Mouse (Mus musculus) myocyte (in vitro differentiated cells): ENCODE data around the gene Pbrm1. TPM values are rescaled to one million over a fixed set of nuclear protein-coding genes. Genes with fewer than 3 reads are reported as not detected.

Source experiments
- H3K27me3 ChIP-seq: one replicate; pipeline ENCODE4 v1.6.1; 2011; ENCODE audit not compliant: control insufficient read depth, insufficient read depth, insufficient read length
- H3K36me3 ChIP-seq: one replicate; pipeline ENCODE4 v1.6.1; 2011; ENCODE audit not compliant: control insufficient read depth, insufficient read depth
- H3K4me2 ChIP-seq: one replicate; pipeline ENCODE4 v1.6.1; 2011; ENCODE audit warnings: low read depth, control low read depth
- H3K4me3 ChIP-seq: one replicate; pipeline ENCODE4 v1.5.1; 2011; ENCODE audit warnings: mild to moderate bottlenecking, control low read depth, moderate library complexity
- H3K79me2 ChIP-seq: one replicate; pipeline ENCODE4 v1.6.1; 2011; ENCODE audit not compliant: control insufficient read depth, insufficient read depth
- H3ac ChIP-seq: one replicate; pipeline ENCODE4 v1.6.1; 2011; ENCODE audit not compliant: control insufficient read depth, insufficient read length
- CEBPB ChIP-seq: IDR thresholded peaks from 2 replicates; pipeline ENCODE4 v1.6.1; 2011; ENCODE audit warnings: mild to moderate bottlenecking, moderate library complexity; ENCODE audit not compliant: poor library complexity, insufficient read depth, severe bottlenecking
- E2F4 ChIP-seq: IDR thresholded peaks from one replicate; pipeline ENCODE4 v1.6.1; 2011; ENCODE audit warnings: mild to moderate bottlenecking, control low read depth, moderate library complexity; ENCODE audit not compliant: insufficient read depth
- MAX ChIP-seq: IDR thresholded peaks from one replicate; pipeline ENCODE4 v1.6.1; 2011; ENCODE audit warnings: low read depth, mild to moderate bottlenecking, control low read depth
- MYOD1 ChIP-seq, 3 experiments: IDR thresholded peaks; one replicate each; pipeline ENCODE4 v1.6.1; 2011; ENCODE audit warnings: control low read depth in 2 of 3, low read depth in 2 of 3, mild to moderate bottlenecking in 2 of 3, moderate library complexity in 1 of 3; ENCODE audit not compliant: insufficient read length in 2 of 3, control insufficient read depth in 1 of 3
- MYOG ChIP-seq, 3 experiments: IDR thresholded peaks; one replicate each; pipeline ENCODE4 v1.6.1; 2011; ENCODE audit warnings: control low read depth in 2 of 3, low read depth in 2 of 3, mild to moderate bottlenecking in 2 of 3; ENCODE audit not compliant: insufficient read length in 2 of 3, control insufficient read depth in 1 of 3, insufficient read depth in 1 of 3
- POLR2A ChIP-seq: IDR thresholded peaks from one replicate; pipeline ENCODE4 v1.6.1; 2011; ENCODE audit warnings: low read depth, mild to moderate bottlenecking, control low read depth, moderate library complexity; ENCODE audit not compliant: insufficient read length
- POLR2AphosphoS2 ChIP-seq: IDR thresholded peaks from one replicate; pipeline ENCODE4 v1.6.1; 2011; ENCODE audit warnings: low read depth, control low read depth; ENCODE audit not compliant: insufficient read length
- REST ChIP-seq: IDR thresholded peaks from one replicate; pipeline ENCODE4 v1.6.1; 2011; ENCODE audit warnings: mild to moderate bottlenecking, control low read depth, moderate library complexity; ENCODE audit not compliant: insufficient read depth, insufficient read length
- SRF ChIP-seq: IDR thresholded peaks from one replicate; pipeline ENCODE4 v1.6.1; 2011; ENCODE audit warnings: low read depth; ENCODE audit not compliant: control insufficient read depth, insufficient read length
- TCF12 ChIP-seq: IDR thresholded peaks from one replicate; pipeline ENCODE4 v1.6.1; 2011; ENCODE audit warnings: mild to moderate bottlenecking, control low read depth; ENCODE audit not compliant: poor library complexity, insufficient read depth, severe bottlenecking
- TCF3 ChIP-seq: IDR thresholded peaks from one replicate; pipeline ENCODE4 v1.6.1; 2011; ENCODE audit warnings: low read depth, control low read depth; ENCODE audit not compliant: insufficient read length
- USF1 ChIP-seq: IDR thresholded peaks from one replicate; pipeline ENCODE4 v1.6.1; 2011; ENCODE audit warnings: low read depth, mild to moderate bottlenecking, control low read depth, moderate library complexity
- polyA plus RNA-seq: library from polyadenylated mRNA; unstranded; fragments of >200 nt; fragmentation: generic; extraction: Trizol; gene quantifications from one replicate; pipeline ENCODE4 v1.2.1, GENCODE M21; 2012; ENCODE audit warnings: missing spikeins

Pbrm1 gene
- polyA plus RNA-seq, 1 experiment: 14.1 TPM

DNA sequence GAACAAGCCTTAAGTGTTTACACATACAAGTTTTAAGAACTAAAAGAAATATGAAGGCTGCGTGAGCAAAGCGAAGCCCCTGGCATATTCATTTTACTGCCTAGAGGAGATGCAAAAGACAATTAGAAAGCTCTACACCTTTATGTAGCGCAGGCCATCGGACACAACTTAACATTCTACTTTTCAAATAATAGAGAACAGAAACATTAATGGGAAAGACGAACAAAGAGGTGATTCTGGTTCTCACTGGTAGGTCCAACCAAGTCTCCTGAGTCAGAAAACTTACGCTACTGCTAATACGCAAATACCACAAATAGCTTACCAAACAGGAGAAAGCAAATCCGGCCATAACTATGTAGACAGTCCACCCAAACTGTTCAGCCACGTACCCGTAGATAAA, 18.6 kb upstream of the Pbrm1 start:
- Histone ChIP-seq H3K4me2 (peak overlapping the region; percentile 88), H3ac (peak overlapping the region; percentile 72), H3K27me3 (no peaks in the 10 kb centered on the region), H3K4me3 (peak overlapping the region; percentile 85), H3K36me3 (peaks cover 8% of the 10 kb centered on the region), H3K79me2 (peaks cover 19% of the 10 kb centered on the region)
- TF ChIP-seq E2F4: no peak
- no peak for TF ChIP-seq SRF
- TF ChIP-seq REST: no peak
- TF ChIP-seq TCF12: no peak
- no peak for TF ChIP-seq MYOD1 (IDR thresholded peaks at IDR 0.05; ENCODE audit: control insufficient read depth in 1 of 3, insufficient read length in 2 of 3, low read depth in 2 of 3)
- no peak for TF ChIP-seq MYOG (IDR thresholded peaks at IDR 0.05; ENCODE audit: control insufficient read depth in 1 of 3, insufficient read depth in 1 of 3, insufficient read length in 2 of 3, low read depth in 2 of 3)
- TF ChIP-seq USF1: no peak
- no peak for TF ChIP-seq MAX
- no peak for TF ChIP-seq POLR2AphosphoS2

DNA sequence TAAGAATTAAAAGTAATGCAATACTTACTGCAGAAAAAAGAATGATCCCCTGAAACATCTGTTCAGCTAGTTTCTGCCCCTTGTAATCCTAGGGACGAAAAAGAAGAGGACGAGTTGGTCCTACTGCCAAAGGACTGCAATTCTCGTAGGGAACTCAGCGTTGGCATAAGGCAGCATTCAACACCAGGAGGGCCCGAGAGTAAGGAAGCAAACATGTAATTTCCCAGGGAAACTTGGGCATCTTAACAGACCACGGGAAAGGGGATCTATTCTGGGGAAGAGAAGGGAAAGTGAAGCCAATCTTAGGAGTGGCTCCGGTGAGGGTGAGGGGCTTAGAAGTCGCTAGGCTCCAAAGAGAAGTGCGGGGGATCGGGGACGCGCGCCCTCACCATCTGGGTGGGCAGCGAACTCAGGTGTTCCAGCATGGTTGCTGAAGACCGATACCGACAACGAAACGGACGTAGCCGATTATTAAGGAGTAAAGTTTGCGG, 18.1 kb upstream of the Pbrm1 start:
- peak overlapping the region; percentile 72 for H3ac ChIP-seq
- H3K27me3 ChIP-seq: no peaks in the 10 kb centered on the region
- H3K4me2 ChIP-seq: peak overlapping the region; percentile 88
- TF ChIP-seq MYOD1 (IDR thresholded peaks at IDR 0.05; ENCODE audit: control insufficient read depth in 1 of 3, insufficient read length in 2 of 3, low read depth in 2 of 3) (no peak), SRF (no peak), TCF3 (no peak), POLR2A (no peak), MYOG (IDR thresholded peaks at IDR 0.05; ENCODE audit: control insufficient read depth in 1 of 3, insufficient read depth in 1 of 3, insufficient read length in 2 of 3, low read depth in 2 of 3) (no peak), USF1 (no peak), POLR2AphosphoS2 (no peak), CEBPB (no peak), REST (no peak), E2F4 (no peak), MAX (no peak), TCF12 (no peak)
- H3K4me3 ChIP-seq: peak overlapping the region; percentile 85
- peaks cover 19% of the 10 kb centered on the region for H3K79me2 ChIP-seq
- peaks cover 8% of the 10 kb centered on the region for H3K36me3 ChIP-seq

DNA sequence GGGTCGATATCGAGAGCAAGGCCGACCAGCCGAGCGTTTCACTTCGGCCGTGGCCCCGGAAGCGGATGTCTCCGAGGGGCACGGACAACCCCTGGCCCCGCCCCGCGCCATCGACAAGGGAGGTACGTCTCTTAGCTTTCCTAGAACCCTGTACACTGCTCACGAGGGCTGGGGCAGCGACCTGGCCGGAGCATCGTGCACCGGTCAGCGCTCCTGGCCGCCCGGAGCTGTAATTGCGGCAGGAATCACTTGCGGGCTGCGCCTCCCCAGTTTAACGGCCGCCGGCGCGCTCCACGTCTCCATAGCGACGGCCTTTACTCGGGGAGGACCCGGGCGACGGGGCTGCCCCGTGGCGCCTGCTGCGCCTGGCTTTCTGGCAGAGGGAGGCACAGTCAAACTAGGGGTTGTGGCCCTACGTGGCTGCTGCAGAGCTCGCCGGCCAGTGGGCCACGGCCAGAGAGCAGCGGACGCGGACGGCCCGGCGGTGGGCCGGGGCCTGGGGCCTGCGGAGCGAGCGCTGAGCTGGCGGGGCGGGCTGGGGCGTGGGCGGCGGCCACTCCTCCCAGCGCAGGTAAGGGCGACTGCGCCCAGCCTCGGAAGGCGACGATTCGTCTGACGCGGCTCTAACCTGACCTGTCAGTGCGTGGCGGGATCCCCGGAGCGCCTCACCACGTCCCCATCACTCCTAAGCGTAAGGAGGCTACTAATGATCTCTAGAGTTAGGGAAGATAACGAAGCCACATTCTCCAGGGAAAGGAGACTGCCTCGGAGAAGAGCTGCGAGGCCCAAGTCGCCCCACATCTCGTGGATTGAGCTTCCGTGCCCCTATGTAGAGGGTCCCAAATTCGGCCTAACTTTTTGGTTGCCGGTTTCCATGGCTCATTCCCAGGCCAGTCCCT, 17.4 kb upstream of the Pbrm1 start, which contains the start of the genes Glt8d1 and Spcs1:
TSS of gene Glt8d1 (plus strand) at position 94 of the 899 bp plus-strand sequence.
TSS of gene Spcs1 (minus strand) at position 366 of the 899 bp plus-strand sequence.
- peak; percentile 76 for TF ChIP-seq POLR2A
- peak; percentile 78 for TF ChIP-seq POLR2AphosphoS2
- no peak for TF ChIP-seq E2F4
- H3K4me3 ChIP-seq: peak within 1 kb of the TSS; percentile 85
- peak within 1 kb of the TSS; percentile 88 for H3K4me2 ChIP-seq
- H3K79me2 ChIP-seq: peaks cover 19% of the 10 kb centered on the region
- peak within 1 kb of the TSS; percentile 72 for H3ac ChIP-seq
- H3K36me3 ChIP-seq: peaks cover 8% of the 10 kb centered on the region
- H3K27me3 ChIP-seq: no peaks in the 10 kb centered on the region

DNA sequence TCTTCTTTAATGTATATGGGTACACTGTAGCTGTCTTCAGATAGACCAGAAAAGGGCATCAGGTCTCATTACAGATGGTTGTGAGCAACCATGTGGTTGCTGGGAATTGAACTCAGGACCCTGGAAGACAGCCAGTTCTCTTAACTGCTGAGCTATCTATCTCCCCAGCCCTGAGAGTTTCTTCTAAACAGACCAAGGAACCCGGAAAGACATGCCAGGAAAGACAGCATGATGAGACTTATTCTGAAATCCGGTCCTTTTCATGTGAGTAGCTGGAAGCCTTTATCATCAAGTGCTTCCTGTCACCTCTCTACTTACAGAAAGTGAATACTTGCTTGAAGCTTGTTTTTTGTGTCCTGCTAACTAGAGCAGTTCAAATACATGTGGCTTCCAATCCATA, 14.4 kb upstream of the Pbrm1 start:
- Histone ChIP-seq H3ac (no peak overlapping the region), H3K36me3 (no peaks in the 10 kb centered on the region), H3K27me3 (no peaks in the 10 kb centered on the region), H3K79me2 (peaks cover 16% of the 10 kb centered on the region), H3K4me3 (no peak overlapping the region), H3K4me2 (no peak overlapping the region)
- TF ChIP-seq CEBPB: no peak
- no peak for TF ChIP-seq MYOD1 (IDR thresholded peaks at IDR 0.05; ENCODE audit: control insufficient read depth in 1 of 3, insufficient read length in 2 of 3, low read depth in 2 of 3)

DNA sequence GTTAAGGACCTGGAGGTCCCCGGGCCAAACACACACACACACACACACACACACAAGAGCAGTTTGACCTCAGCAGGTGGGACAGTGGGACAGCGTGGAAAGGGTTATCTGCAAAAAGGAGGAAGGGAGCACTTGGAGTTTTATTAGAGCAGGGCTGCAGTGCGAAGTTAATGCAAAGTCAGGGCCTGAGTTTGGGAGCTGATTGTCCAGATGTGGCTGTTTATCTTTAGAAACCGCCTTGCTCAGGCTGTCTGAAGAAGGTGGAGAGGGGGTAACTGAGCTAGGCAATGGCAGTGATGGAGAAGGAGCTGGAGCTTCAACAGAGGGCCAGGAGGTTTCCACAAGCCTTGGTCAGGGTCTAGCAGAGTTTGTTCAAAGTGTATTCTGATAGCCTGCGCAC, 12.2 kb upstream of the Pbrm1 start:
- TF ChIP-seq MYOD1 (IDR thresholded peaks at IDR 0.05; ENCODE audit: control insufficient read depth in 1 of 3, insufficient read length in 2 of 3, low read depth in 2 of 3) (no peak), USF1 (no peak), POLR2AphosphoS2 (no peak)
- H3K36me3 ChIP-seq: peaks cover 19% of the 10 kb centered on the region
- H3K27me3 ChIP-seq: no peaks in the 10 kb centered on the region
- H3K79me2 ChIP-seq: no peaks in the 10 kb centered on the region
- no peak overlapping the region for H3ac ChIP-seq
- H3K4me2 ChIP-seq: no peak overlapping the region
- H3K4me3 ChIP-seq: no peak overlapping the region
